Mouse (Mus musculus) brain, embryonic 18.5 days (tissue): Measurements from ENCODE around the gene Cnpy2.
"Not testable (repeated sequence)": the region's sequence is repeated elsewhere in the genome, so short reads cannot be mapped to it uniquely, and the experiment has no call there.

Source experiments
- DNase-seq: peaks from one replicate; pipeline ENCODE4 v3.0.0-alpha.2; 2012; ENCODE audit warnings: low read depth, low spot score

Cnpy2 gene

GRCm38 (mm10) chr10:128310902-128311301, 11.4 kb upstream of the Cnpy2 start:
- no peak for DNase-seq

GRCm38 (mm10) chr10:128315578-128315977, 6.7 kb upstream of the Cnpy2 start:
- DNase-seq: no peak

GRCm38 (mm10) chr10:128321641-128322040, 618 bp upstream of the Cnpy2 start:
- no peak for DNase-seq

- DNase-seq: no peak
Observed at GRCm38 (mm10) chr10:128323516-128323915, 1.3 kb downstream of the Cnpy2 start.

- DNase-seq: no peak
Observed at GRCm38 (mm10) chr10:128326825-128327224, 4.6 kb downstream of the Cnpy2 start.

- no peak for DNase-seq
Observed at GRCm38 (mm10) chr10:128327610-128328009, 5.4 kb downstream of the Cnpy2 start.

- not testable (repeated sequence) for DNase-seq
Observed at GRCm38 (mm10) chr10:128332358-128333249, 10.3 kb downstream of the Cnpy2 start.

- DNase-seq: no peak
Observed at GRCm38 (mm10) chr10:128335582-128335981, 13.3 kb downstream of the Cnpy2 start.

- DNase-seq: no peak
Observed at GRCm38 (mm10) chr10:128336195-128336594, 13.9 kb downstream of the Cnpy2 start.

GRCm38 (mm10) chr10:128336597-128336996, 14.3 kb downstream of the Cnpy2 start:
- DNase-seq: no peak

GRCm38 (mm10) chr10:128337306-128338181, 15.3 kb downstream of the Cnpy2 start, which contains the start of gene Cs:
Gene Cs, plus strand, starts transcription at chr10:128337734.
- peak; percentile 96 for DNase-seq

GRCm38 (mm10) chr10:128338415-128338814, 16.2 kb downstream of the Cnpy2 start:
- DNase-seq: no peak

GRCm38 (mm10) chr10:128338948-128339347, 16.7 kb downstream of the Cnpy2 start:
- DNase-seq: no peak

GRCm38 (mm10) chr10:128340257-128340656, 18.0 kb downstream of the Cnpy2 start:
- no peak for DNase-seq

- no peak for DNase-seq
Observed at GRCm38 (mm10) chr10:128343436-128343835, 21.2 kb downstream of the Cnpy2 start.

- DNase-seq: no peak
Observed at GRCm38 (mm10) chr10:128344568-128345275, 22.5 kb downstream of the Cnpy2 start.

GRCm38 (mm10) chr10:128347541-128347940, 25.3 kb downstream of the Cnpy2 start:
- no peak for DNase-seq

- DNase-seq: no peak
Observed at GRCm38 (mm10) chr10:128358796-128359195, 36.5 kb downstream of the Cnpy2 start.

- DNase-seq: no peak
Observed at GRCm38 (mm10) chr10:128359226-128359625, 37.0 kb downstream of the Cnpy2 start.

- no peak for DNase-seq
Observed at GRCm38 (mm10) chr10:128361836-128362235, 39.6 kb downstream of the Cnpy2 start.

- no peak for DNase-seq
Observed at GRCm38 (mm10) chr10:128362568-128362967, 40.3 kb downstream of the Cnpy2 start.
